Mouse (Mus musculus): ENCODE data around the gene Fbxl18. TPM values are rescaled to one million over a fixed set of nuclear protein-coding genes. Genes with fewer than 3 reads are reported as not detected.
"Not testable (repeated sequence)": the region's sequence is repeated elsewhere in the genome, so short reads cannot be mapped to it uniquely, and the experiment has no call there.

The Fbxl18 gene
- polyA plus RNA-seq, 1 experiment = 7.0 TPM

DNA sequence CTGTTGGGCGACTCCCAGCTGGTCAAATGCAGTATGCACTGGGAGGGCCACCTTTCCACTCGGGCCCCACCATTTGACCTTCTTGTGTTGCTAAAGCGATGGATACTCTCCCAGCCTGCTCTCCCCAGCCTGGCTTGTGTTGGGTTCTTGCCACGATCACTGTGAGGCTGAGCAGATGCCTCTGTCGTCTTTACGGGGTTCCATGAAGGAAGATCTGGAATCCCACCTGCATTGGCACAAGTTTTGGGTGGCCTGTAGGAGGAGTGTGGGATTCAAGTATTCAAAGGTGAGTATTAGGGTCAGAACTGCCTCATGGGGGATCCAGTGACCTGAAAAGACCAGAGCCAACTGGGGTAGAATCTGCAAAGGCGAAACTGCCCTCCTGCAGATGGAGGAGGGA is 5.4 kb upstream of the Fbxl18 start:
- no peak for DNase-seq (ENCODE audit: low spot score)

DNA sequence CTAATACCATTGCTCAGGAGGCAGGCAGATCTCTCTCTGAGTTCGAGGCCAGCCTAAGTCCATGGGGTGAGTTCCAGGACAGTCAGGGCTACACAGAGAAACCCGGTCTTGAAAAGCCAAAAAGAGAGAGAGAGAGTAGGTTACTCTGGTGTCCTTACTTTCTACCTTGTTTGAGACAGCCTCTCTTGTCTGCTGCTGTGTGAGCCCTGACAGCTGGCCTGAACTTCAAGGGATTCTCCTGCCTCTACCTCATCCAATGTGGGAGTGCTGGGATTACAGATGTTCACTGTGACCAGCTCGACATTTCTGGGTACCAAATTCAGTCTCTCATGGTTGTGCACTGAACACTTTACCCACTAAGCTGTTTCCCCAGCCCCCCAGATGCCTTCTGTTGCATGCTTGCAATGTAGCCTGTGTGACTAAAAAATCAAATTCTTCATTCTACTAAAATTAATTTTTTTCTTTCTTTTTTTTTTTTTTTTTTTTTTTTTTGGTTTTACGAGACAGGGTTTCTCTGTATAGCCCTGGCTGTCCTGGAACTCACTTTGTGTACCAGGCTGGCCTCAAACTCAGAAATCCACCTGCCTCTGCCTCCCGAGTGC is 4.8 kb upstream of the Fbxl18 start:
- DNase-seq (ENCODE audit: low spot score) = no peak

DNA sequence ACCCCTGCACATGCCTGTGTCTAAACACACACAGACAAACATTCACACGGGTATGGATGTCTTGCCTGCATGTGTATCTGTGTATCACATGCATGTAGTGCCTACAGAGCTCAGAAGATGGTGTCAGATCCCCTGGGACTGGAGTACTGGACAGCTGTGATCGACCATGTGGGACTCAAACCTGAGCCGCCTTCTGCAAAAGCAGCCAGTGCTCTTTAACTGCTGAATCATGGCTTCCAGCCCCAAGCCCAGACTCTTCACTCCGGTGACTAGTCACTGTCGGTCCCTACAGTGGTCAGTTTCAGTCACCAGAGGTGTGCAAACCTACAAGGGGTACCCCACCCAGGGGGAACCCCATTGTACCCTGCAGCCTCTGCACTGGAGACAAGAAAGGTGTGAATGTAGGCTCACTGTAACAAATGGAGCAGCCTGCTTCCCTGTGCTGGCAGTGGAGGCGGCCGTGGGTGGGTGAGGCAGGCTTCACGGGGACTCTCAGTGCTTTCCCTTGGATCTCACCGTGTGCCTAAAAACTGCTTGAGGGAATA is 3.9 kb upstream of the Fbxl18 start:
- DNase-seq (ENCODE audit: low spot score) = no peak

DNA sequence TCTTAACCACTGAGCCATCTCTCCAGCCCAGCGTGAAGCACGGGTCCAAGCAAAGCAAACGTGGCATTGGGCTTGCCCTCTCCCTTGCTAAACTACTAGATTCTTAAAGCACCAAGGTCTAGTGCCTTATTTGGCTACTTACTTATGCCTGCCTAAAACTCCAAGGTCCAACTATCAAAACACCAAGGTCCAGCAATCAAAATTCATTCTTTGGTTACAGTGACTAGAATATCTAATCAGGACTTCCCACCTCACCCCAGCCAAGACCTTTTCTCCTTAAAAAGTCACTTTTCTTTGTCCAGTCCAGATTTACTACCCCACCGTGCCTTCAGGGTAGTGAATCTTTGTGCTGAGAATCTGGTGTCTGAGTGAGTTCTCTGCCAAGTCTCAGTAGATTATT is 3.1 kb upstream of the Fbxl18 start:
- no peak for DNase-seq (ENCODE audit: low spot score)

DNA sequence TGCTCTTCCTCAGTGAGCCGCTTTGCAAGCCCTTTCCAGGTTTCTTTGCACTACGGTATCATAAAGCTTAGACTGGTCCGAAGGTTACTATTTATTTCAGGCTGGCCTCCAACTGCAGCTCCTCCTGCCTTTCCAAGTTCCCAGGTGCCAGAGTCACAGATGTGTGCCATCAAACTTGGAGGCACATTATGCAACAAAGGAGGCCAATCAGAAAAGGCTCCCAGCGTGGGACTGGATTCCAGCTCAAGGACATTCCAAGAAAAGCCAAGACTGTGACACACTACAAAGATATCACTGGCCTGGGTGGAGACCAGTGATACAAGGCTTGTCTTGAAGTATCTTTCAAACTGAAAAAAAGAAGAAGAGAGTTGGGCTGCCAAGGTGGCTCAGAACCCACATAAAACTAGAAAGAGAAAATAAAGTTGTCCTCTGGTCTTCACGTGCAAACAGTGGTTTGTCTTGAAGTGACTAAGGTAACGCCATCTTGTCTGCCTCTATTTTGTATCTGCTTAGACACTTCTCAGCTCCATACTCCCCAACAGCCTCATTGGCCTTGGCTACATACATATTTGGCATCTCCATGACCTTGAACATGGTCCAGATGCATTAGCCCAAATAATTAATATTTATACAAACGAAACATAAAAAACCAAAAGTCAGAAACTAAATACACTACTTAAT is 2.5 kb upstream of the Fbxl18 start:
- DNase-seq (ENCODE audit: low spot score) = no peak

DNA sequence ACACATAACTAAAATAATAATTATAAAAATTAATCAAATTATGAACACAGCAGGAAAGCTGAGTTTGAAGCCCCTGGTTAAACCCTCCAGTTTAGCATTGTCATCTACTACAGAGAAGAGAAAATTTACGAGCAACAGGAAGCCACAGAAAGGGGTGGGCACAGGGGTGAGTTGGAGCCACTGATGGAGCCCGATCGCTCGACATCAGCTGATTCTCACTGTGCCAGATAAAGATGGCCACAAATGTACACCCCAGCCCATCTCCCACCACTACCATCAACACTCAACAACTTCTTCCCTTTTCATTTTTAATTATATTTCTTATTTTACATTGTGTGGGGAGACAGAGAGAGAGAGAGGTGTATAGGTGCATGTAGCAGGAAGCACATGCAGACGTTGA is 1.5 kb upstream of the Fbxl18 start:
- no peak for DNase-seq (ENCODE audit: low spot score)

DNA sequence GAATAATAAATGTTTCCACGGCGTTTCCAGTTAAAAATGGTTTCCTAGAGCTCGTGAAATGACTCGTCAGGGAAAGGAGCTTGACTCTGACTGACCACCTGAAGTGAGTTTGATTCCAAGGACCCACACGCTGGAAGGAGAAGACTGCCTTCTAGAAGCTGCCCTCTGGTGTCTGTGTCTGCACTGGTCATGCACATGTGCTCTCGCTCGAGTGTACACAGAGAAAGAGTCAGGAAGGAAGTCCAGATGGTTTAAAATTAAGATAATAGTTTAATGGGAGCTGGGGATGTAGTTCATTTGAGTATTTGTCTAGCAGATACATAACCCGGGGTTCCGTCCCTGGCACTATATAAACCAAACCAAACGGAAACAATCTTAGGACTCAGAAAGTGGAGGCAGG is 971 bp upstream of the Fbxl18 start:
- no peak for DNase-seq (ENCODE audit: low spot score)

DNA sequence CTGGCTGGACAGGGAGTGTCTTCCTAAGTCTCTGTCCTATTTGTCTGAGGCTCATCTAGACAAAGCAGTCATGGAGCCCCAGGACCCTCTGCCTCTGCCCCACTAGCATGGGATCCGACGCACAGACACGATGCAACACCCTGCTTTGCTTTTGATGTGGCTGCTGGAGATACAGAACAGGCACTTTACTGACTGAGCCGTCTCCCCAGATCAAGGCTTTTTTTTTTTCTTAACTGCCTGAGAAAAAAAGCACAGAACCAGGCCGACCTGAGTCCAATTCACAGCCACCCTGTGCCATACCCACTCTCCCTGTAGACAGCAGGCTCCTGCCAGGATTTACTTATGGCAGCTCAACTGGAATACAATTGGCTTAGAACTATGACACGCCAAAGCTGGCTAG is 3.8 kb downstream of the Fbxl18 start:
- DNase-seq (ENCODE audit: low spot score) = no peak

DNA sequence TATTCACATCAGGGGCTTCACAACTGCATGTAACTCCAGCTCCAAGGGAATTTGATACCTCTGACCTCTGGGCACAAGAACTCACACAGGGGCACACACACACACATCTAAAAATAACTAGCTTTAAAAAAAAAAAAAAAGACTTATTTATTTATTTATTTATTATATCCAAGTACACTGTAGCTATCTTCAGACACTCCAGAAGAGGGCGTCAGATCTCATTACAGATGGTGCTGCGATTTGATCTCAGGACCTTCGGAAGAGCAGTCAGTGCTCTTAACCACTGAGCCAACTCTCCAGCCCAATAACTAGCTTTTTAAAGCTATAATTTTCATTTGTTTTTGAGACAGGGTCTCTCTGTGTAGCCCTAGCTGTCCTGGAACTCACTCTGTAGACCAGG is 7.7 kb downstream of the Fbxl18 start:
- not testable (repeated sequence) for DNase-seq (ENCODE audit: low spot score)

DNA sequence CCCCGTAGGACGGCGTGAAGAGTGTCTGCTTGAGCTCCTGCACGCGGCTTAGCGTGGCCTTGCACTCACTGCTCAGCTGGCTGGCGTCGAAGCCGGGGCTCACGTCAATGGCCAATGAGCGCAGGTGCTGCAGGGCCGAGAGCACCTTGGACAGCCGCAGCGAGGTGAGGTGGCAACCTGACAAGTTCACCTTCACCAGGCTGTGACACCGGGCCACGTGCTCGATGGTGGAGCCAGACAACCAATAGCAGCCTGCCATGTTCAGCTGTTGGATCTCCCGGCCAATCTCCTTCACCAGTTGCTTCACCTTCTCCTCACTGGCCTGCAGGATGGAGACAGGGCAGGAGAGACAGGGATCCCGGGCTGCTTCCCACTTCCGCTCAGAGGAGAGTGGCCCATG is 8.5 kb downstream of the Fbxl18 start:
- no peak for DNase-seq (ENCODE audit: low spot score)

DNA sequence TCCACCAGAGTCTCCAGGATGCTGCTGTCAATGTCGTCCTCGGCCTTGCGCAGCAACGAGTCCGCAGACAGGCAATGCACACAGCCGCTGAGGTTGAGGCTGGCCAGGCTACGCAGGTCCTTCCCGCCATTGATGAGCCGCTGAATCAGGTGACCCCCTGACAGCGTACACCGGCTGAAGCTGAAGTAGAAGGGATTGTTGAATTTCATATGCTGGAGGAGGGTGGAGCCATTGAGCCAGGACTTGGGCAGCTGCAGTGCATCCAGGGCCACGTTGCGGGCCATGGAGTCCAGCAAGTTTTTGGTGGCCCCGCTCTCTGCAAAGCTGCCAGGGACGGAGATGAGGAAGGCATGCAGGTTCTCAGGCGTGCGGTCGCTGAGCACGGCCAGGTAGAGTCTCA is 9.0 kb downstream of the Fbxl18 start:
- DNase-seq (ENCODE audit: low spot score) = no peak

DNA sequence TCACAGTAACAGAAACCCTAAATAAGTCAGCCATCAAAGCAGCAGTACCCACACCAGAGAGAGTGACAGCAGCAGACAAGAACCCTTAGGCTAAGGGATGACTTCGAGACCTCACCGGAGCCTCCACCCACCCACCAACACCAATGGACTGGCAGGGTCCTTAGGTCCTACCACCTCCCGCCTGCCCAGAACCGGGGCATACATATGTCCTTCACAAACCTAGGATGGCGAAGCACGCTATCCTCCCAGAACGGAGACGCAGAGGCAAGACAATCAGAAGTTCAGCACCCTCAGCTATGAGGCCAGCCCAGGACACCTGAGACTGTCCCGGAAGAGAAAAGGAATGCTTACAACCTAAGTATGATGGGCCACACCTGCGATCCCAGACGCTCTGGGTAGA is 12.8 kb downstream of the Fbxl18 start:
- DNase-seq (ENCODE audit: low spot score) = no peak

DNA sequence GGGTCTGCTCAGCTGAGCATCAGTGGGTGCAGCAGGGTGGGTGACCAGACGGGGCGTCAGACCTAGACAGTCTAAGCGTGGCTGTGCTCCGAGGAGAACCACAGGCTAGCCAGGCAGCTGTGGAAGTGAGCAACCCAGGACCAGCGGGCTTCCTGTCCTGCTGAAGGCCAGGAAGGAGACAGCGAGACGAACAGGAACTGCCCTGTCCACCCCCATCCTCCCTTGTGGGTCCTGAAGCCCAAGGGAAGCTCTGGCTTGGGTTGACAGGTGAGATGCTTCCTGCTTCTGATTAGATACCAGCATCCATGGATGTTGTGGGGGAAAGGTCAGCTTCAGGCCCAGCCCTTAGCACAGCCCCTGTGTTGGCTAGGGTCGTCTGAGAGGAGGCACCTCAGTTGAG is 13.3 kb downstream of the Fbxl18 start:
- no peak for DNase-seq (ENCODE audit: low spot score)

DNA sequence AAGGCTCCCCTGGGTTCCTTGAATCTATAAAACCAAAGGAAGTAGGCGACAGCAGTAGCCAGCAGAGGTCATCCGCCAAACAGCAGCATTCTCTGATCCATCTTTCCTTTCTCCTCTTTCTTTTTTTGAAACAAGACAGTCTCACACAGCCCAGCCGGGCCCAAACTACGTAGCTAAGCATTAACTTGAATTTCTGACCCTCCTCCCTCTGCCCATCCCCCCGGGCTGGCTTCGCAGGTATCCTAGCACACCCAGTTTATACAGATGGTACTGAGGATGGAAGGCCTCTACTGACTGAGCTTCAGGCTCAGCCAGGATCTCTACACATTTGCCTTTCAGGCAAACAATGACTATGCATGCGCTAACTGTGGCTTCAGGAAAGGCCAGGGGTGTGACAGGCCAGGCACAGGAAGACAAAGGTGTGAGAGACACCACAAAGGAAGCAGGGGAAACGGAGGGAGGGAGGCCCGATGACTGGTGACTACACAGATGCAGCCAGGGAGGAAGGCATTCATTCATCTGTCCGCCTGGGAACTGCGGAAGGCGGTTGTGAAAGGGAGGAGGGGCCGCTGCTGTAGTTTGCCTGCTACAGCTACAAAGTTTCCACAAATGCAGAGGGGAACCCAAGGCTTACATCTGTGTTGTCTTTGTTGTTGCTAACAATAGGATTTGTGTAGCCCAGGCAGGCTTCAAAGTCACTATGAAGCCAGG is 14.3 kb downstream of the Fbxl18 start:
- no peak for DNase-seq (ENCODE audit: low spot score)

DNA sequence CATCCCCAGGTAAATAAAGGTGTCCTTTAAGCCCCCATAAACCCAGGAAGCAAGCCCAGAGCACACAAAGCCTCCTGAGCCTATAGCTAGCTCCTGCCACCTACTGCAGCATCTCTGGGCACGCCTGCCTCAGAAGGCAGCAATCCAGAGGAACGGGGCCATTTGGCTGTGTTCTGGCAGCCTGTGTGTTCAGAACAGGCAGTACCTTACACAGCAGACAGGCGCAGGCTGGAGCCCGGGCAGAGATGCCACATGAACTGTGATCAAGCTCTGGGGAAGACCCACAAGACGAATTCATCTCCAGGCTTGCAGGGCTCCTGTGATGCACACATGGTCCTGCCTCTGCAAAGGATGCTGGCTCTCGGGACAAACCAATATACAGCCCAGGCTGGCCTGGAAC is 15.0 kb downstream of the Fbxl18 start:
- no peak for DNase-seq (ENCODE audit: low spot score)

DNA sequence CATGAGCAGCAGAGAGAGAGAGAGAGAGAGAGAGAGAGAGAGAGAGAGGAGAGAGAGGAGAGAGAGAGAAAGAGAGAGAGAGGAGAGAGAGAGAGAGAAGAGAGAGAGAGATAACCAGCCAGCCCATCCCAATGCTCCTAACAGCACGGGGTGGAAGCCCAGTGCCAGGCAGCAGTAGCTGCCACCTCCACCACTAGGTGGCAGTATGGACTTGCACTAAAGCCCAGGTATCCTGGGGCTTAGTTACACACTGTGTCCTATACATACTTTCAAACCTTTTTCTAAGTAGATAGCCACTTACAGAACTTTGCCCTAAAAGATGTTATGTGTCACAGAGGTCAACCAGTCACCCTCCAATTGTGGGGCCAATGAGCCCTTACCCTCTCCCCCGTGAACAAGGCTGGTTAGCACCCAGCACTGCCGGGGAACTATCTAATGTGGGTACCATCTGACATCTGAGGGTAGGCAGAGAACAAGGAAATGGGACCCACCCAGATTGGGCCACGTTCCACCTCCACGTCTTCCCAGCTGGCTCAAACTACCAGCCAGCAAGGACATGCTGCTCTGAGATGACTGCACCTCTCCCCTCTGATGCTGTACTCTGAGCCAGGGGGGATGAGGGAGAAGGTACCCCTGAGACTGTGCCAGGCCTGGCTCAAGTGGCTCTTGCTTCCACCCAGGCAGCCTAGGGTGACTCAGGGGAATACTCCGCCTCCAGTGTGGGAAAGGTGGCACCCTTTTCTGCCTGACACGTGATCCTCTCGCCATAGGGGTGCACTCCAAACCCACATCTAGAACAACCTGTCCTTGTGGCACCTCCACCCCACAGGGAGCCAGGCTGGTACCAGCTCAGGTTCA is 15.7 kb downstream of the Fbxl18 start:
- no peak for DNase-seq (ENCODE audit: low spot score)

DNA sequence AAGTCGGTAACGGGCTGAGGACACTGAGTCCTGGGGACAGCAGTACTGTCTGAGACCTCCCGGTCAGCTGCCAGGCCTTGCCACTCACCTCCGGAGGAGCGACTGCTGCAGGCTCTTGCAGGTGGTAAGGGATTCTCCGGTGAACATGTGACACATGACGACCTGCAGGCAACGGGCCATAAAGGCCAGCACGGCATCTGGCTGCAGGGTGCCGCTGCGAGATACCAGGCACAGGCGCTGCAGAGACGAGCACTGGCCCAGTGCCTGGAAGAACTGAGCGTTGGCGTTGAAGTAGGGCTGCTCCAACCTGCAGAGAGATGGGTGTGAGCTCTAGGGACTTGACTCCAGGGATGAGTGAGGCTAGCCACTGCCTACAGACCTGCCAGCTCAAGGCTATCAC is 16.7 kb downstream of the Fbxl18 start:
- no peak for DNase-seq (ENCODE audit: low spot score)

DNA sequence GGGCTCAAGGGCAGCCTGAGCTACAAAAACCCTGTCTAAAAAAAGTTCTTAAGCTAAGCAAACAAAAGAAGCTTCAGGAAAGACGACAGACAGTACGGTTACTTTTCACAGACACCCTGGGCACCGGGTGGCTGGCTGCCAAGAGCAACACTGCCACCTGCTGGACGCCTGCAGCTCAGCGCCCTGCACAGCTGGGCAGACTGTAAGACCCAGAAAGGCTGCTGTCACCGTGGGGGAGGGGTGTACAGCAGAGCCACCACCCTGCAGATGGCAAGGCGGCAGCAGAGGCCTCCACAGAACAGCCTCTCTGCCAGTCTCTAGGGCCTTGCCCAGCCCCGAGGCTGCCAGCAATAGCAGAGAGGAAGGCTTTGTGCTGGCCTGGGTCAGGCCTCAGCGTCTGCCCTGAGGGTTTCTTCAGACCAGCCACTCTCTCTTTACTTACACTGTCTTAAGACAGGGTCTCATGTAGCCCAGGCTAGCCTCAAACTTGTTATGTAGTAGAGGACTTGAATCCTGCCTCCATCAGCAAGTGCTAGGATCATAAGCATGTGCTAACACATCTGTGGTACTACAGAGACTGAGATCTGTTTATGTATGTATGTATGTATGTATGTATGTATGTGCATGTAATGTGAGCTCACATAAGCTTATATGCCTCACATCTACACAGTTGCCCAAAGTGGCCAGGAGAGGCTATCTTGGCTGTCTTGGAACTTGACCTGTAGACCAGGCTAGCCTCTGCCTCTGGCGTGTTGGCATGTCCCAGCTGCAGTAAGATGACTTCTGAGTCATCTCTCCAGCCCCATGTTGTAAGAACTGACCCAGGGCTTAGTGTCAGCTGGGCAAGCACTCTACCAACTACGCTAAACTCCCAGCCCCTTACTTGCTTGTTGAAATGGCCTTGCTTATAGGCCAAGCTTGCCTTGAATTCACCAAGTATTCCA is 17.6 kb downstream of the Fbxl18 start:
- DNase-seq (ENCODE audit: low spot score) = peak; percentile 75

DNA sequence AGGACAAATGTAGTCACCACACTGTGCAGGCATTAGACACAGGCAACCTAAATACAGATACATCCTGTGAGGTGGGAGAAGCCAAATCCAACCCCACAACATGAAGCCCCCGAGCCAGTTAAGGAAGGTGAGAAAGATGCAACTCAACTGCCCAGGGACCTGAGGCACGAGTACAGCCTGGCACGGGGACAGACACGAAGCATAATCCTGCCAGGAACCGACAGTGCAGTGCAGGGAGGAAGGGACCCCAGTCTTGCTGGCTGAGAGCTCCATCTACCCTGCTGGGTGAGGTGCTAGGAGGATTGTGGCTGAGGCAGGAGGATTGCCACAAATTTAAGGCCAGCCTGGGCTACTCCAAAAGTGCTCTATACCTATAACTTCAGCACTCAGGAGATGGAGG is 18.3 kb downstream of the Fbxl18 start:
- DNase-seq (ENCODE audit: low spot score) = no peak

DNA sequence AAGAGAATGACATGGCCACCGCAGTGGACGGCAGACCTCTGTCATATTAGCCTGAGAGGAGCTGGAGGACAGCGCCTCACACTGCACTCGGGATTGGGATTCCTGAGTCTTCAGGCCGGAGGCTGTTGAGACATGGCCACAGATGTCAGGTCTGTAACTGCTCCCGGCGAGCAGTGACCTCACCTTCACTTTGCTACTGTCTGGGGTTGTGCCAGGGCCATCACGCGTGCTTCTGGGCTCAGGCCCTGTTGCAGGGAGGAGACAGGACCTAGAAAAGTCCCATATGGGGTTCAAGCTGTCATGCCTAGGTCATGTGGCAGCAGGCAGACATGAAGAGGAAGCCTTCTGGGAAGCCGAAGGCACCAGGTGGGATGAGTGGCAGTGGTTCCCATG is 19.7 kb downstream of the Fbxl18 start:
- no peak for DNase-seq (ENCODE audit: low spot score)
